Comparison of ENCODE assay signal across 21 mouse cellular contexts in genomic region chr5:31324085-31324484, GRCm38 (mm10). TPM values are rescaled to one million over a fixed set of nuclear protein-coding genes. Genes with fewer than 3 reads are reported as not detected.
"Had no signal": no experiment of that assay in that cellular context is flagged by ENCODE, and none has a peak within 500 bp of the region (broad histone marks: within the 10 kb centered on the region; RNA-seq: fewer than 3 reads in every experiment).

No protein-coding gene starts in this region.

- H3K27ac ChIP-seq: liver, embryonic 14.5 days; macrophage; midbrain, embryonic 13.5 days; midbrain, embryonic 15.5 days; neural tube, embryonic 13.5 days; neural tube, embryonic 15.5 days; stomach, embryonic 15.5 days; stomach, postnatal 0 days had no signal

- H3K27me3 ChIP-seq: midbrain, embryonic 15.5 days; neural tube, embryonic 13.5 days; neural tube, embryonic 15.5 days; stomach, embryonic 15.5 days had no signal

- H3K4me1 ChIP-seq: megakaryocyte, embryonic 14.5 days; midbrain, embryonic 13.5 days; midbrain, embryonic 15.5 days; neural tube, embryonic 13.5 days; neural tube, embryonic 15.5 days; stomach, embryonic 15.5 days had no signal

- H3K4me3 ChIP-seq: megakaryocyte, embryonic 14.5 days; midbrain, embryonic 13.5 days; midbrain, embryonic 15.5 days; neural tube, embryonic 13.5 days; neural tube, embryonic 15.5 days; stomach, embryonic 15.5 days had no signal

- H3K36me3 ChIP-seq: midbrain, embryonic 13.5 days; midbrain, embryonic 15.5 days; neural tube, embryonic 13.5 days; neural tube, embryonic 15.5 days; stomach, embryonic 15.5 days had no signal

- DNase-seq: lung, adult 18-20 months; lung, embryonic 14.5 days; lung, postnatal 10 days; right cerebral cortex, postnatal 14 days; right cerebral cortex, postnatal 4 days; spleen, adult 18-20 months; thymus, adult 2 months; thymus, postnatal 25 days; thymus, postnatal 4 days had no signal

RNA-seq across cellular contexts. Expression of gene Gckr, which starts 26.8 kb away (rescaled TPM):
- total RNA-seq: megakaryocyte progenitor cell, adult 5-6 weeks; monocyte, adult 5-6 weeks had no signal
- polyA plus RNA-seq: lung, embryonic 14.5 days; macrophage; neural tube, embryonic 11.5 days had no signal

RNA-seq across cellular contexts. Expression of gene Fndc4, which starts 28.2 kb away (rescaled TPM):
- total RNA-seq: megakaryocyte progenitor cell, adult 5-6 weeks had no signal
- polyA plus RNA-seq: macrophage had no signal
